Mouse (Mus musculus) kidney, postnatal 25 days (tissue): ENCODE data around the gene Tmem108.

Experiments used
- DNase-seq, 2 experiments: peaks; one replicate each; pipeline ENCODE4 v3.0.0; 2021; ENCODE audit warnings: mixed read lengths in 2 of 2

The Tmem108 gene

DNA sequence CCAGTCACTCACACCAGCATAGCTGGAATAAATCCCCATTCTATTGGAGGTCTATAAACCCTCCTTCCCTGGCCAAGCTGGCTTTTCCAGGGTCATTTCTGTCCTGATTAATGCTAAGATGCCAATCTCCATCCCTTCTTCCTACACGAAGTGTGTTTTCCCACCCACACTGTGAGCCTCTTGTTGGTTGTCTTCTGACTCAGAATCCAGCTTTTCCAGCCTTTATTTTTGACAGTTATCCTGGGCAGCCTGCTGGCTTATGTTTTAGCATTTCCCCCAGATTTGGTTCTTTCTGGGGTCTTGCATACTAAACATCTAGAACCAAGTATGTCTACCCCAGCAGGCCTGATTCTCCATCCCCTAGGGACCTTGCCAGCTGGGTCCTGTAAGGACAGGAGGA is 217.0 kb downstream of the Tmem108 start:
- no peak for DNase-seq

DNA sequence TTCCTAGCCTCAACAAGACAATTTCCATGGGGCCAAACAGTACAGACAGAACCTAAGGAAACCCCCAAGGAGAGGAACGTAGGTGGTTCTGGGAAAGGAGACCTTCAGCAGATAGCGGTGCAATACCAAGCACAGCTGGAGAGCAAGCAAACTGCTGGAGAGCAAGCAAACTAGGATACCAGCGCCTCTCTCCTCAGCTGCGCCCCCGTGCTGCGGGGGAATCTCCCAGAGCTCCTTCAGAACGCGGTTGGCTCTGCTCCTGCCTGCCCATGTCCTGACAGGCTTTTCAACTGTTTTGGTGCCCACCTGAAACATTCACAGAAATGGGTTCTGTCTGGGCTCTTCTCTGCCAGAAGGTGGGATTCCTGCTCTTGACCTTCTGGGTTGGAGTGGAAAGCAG is 221.1 kb downstream of the Tmem108 start:
- no peak for DNase-seq

DNA sequence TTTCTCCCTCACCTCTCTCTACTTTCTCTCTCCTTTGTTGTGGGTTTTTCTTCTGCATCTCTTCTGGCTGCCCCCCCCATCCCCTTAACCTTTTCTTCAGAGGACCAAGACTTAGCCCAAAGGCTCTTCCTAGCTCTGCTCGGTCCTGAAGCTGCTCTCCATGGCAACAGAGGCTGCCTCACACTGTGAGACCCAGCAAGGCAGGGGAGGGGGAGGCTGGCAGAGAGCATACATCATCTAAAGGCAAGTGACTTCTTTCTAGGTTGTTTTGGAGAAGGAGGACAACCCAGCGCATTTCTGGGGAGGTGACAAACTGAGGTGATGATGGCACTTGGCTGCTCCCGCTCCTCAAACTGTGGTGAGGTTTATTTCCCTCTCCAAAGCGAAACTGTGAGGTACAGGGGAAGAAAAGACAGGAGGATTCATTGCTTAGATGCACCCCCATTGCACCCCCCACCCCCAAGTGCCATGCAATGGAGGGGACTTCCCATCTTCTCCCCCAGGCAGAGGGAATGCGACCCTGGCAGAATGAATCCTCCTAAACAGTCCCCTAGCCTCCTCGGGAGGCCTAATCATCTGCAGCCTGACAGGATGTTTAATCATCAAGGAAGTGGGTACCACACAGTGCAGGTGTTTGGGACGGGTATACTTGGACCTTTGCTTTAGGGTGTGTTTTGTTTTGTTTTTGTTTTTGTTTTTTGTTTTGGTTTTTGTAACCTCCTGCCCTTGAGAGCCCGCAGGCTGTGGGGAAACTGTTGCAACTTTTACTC is 223.4 kb downstream of the Tmem108 start:
- DNase-seq: no peak

DNA sequence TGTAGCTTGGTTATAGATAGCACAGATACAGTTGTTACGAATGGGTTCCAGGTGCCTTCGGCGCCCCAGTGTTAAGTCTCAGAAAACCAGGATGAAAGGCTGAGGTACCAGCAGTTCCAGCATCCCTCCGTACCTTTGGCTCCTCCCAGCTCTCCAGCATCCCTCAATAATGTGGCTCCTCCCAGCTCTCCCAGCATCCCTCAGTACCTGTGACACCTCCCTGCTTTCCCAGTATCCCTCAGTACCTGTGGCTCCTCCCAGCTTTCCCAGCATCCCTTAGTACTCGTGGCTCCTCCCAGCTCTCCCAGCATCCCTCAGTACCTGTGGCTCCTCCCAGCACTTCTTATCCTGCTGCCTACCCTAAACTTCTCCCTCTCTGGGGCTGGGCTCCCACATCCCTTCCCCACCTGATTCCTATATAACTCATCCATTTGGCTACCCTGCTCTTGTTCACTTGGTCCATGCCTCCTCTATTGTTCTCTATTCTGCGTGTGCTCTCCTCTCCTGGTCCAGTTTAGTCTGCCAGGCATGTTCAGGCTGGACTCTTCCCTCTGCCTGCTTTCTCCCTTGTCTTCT is 225.5 kb downstream of the Tmem108 start:
- no peak for DNase-seq

DNA sequence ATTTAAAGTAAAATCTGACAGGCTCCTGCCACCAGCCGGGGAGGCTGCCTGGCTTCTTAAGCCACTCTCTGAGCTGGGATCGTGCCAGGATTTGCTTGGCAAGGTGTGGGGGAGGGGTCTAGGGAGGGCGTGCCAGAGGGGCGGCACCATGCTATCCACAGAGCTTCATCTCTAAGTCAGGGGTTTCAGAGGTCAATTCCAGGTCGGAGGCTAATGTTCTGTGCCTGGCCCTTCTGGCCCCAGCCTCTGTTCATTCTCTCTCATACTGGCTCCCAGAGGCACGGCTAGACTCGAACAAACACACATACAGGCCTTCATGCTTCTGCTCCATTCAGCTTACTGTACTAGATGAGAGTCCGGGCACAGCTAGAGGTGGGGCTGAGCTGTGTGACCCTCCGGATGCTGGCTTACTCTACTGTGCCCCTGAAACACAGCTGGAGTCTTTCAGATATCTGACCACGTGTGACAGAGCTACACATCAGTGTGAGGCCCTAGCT is 236.5 kb downstream of the Tmem108 start:
- DNase-seq: peak; percentile 39 to 47

DNA sequence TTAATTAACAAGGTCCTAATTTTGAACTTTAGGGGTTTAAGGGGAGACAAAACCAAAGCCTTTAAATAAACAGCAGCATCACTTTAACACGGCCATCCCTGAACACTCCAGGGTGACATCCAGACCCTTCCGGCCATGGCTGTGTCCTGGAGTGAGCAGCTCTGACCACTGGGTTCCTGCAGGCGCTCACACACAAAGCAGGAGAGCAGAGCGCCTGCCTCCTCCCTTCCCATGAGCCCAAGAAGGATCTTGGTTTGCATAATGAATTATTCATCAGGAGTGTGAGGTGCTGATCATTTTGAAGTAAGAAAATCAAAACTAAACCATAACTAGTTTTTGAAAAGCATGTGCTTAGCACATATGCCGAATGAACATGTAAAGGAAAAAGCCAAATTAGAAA is 237.0 kb downstream of the Tmem108 start:
- peak in 1 of 2 experiments; percentile 35 for DNase-seq

DNA sequence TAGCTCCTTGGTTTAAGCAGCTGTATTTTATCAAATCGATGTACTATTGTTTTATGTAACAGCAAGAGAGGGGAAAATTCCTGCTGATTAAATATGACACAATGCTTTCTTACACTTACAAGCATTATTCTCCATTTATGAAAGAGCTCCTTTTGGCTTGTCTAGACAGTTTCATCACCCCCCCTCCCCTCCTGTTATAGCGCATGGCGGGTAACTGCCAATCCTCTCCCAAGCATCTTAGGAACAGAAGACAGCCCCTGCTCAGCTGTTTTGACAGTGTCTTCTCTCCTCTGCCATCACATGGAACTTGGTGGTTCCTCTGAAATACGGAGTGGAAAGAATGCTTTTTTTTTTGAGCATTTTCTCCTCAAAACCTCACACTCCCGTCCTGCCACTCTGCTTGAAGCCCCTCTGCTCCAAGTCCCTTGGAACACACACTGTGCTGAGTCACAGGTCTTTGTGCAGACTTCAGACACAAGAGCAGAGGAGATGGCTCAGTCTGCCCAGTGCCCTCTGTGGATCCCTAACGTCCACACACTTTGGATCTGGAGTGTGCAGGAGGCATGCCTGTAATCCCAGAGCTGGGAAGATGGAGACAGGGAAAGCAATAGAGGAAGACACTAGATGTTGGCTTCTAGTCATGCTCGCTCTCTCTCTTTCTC is 237.8 kb downstream of the Tmem108 start:
- DNase-seq: no peak

DNA sequence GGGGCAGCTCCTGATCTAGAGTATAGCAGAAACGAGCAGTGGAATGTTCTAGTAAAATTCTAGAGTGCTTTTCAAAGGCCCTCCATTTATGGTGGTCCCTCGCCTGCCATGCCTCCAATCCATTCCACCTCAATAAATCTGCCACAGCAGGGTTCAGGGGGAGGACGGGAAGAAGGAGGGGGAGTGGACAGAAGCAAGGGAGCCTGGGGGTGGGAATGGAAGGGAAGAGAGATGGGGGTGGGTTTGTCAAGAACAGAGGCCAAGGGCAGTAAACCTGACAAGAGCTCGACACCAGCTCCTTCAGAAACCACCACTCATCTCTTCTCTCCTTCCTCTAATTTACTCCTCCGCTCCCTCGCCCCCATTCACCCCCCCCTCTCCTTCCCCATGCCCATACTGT is 238.6 kb downstream of the Tmem108 start:
- no peak for DNase-seq

DNA sequence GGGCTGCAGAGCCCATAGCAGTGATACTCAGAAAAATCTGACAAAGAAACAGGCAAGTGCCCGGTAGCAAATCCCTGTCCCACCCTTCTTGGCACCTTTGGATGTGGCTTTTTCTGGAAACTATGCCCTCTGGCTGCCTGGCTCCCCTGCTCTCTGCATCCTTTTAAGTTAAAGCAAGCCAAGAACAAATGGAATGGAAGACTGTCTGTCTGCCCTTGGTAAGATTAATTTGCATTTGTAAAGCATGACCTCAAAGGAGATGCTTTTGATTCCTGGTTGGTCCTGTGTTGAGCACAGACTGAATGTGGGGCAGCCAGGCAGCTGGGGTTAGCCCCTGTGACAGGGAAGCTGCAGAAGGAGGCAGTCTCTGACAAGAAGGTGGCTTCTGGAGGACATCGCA is 247.8 kb downstream of the Tmem108 start:
- DNase-seq: no peak

DNA sequence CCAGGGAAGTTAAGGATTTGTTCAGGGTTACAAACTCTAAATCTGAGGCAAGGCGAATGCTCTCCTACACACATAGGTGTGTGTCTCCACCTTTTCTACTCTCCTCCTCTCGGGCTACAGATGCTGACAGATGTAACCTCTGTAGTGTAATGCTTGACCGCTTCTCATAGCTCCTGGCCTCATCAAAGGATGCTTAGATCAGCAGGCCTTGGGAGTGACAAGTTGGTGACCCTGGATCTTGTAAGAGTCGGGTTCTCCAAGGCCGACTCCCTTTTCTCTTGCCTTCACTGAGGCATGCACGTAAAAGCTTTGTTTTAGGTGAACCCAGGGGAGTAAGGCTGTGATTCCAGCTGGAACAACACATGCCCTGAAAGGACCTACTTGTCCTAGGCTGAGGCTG is 249.4 kb downstream of the Tmem108 start:
- no peak for DNase-seq

DNA sequence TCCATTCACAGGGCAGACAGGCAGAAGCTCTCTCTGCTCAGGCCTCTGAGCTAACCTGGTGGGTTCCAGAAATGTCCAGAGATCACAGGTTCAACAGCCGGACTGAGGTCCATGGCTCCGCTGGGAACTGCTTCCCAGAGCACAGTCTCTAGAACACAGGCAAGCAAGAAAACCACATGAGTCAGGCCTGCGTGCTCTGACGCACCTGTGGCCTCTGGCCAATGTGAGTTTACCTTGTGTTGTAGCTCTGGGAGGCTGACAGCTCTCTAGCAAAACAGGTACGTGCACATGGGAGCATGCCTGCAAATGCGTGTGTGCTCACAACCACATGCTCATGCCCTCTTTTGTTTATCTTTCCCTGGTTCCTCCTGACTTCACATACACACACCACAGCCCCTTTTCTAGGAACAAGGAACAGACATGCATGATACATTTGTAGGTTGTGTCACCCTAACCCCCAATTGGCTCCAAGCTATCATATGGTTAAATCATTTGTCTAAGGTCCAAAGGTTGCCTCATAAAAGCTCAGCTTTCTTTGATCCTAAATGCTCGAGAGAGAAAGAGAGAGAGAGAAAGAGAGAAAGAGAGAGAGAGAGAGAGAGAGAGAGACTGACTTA is 254.6 kb downstream of the Tmem108 start:
- no peak for DNase-seq

DNA sequence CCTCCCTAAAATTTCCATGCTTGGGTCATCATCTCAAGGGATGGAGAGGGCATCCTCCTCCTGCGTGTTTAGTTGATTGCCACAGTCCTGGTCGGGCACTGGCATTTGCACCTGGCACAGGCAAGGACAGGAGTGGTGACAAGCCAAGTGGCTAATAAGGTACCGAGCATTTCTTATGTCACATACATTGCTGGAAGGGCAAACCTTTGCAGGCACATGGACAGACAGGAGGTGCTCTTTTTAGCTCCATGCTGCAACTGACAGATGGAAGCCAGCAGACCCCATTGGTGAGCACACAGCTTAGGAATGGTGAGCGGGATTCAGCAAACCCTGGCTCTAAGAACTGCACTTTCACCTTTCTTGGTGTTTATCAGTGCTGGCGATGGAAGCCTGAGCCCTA is 256.6 kb downstream of the Tmem108 start:
- DNase-seq: no peak

DNA sequence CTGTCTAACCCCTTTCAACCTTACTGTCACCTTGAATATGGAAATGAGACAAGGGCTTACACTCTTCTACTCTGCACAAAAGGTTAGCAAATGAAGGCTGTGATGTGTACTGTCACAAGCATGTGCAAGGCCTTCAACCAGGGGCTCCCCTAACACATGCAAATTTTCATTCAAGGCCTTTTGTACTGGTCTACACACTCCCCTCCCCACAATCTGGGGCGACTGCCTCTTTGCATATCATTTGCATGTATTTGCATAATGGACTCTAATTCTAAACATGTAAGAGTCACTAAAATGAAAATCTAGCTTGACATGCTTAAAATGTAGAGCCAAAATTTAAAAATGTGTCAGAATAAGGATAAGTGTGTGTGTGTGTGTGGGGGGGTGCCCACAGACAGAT is 257.0 kb downstream of the Tmem108 start:
- DNase-seq: no peak

DNA sequence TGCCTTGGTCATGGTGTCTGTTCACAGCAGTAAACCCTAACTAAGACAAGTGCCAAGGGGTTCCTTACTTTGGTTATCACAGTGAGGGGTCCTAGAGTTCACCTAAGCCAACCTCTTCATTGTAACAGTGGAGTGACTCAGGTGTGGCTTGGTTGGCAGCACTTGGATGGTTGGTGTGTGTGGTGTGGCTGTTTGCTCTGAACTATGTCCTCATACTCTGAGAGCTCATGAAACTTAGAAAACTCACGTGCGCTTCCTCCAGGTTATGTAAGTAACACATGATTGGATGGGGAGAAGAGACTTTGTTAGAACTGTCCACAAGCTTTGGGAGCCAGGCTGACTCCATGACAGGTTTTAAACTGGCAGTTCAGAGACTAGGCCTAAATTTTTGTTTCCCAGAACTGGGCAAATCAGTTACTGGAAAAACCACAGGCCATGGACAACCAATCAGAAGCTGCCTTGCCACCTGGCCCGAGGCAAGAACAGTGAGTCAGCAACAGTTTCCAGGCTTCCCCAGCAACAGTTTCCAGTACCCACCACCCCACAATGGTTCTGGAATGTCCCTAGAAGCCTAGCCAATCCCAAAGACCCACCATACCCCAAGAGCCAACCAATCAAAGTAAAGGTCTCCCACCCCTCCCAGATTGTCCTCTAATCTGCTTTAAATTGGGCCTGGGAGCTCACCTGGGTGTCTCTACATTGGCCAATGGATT is 257.9 kb downstream of the Tmem108 start:
- DNase-seq: peak; percentile 30 to 57

DNA sequence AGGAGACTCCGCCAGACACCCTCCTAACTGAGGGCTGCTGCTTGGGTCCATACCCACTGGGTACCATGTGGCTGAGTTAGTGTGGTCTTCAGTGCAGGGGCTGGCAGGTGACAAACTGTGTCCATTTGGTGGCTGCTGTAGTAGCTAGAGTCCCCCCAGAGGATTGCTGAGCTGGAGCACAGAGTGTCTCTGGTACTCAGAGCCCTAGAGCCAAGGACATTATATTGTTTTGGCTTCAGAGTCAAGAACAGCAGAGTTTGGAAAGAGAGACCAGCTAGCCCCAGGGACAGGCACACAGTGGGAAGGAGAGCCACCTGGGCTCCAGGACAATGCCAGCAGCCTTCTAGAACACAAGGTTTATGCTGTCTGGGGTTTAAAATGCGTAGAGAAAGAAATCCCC is 259.0 kb downstream of the Tmem108 start:
- no peak for DNase-seq

DNA sequence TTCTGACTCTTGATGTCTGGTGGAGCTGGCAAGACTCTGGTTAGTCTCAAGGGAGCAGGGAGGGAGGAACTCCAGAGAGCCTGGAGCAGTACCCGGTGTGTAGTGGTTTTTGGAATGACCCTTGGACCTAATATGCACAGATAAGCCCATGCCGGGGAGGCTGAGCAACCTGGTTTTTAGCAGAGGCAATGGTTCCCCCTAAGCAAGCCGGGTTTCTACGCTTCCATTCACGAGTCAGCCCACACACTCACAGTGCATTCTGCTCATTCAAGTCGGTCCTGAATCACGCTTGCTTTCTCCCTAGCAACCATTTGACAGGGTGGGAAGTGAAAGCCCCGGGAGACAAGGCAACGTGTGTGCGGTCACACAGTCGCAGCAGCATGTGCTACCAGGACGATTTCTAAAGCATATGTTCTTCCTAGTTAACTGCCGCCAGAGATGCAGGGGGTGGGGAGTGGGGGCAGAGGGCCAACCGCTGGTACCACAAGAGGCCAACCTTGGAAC is 259.7 kb downstream of the Tmem108 start:
- no peak for DNase-seq

DNA sequence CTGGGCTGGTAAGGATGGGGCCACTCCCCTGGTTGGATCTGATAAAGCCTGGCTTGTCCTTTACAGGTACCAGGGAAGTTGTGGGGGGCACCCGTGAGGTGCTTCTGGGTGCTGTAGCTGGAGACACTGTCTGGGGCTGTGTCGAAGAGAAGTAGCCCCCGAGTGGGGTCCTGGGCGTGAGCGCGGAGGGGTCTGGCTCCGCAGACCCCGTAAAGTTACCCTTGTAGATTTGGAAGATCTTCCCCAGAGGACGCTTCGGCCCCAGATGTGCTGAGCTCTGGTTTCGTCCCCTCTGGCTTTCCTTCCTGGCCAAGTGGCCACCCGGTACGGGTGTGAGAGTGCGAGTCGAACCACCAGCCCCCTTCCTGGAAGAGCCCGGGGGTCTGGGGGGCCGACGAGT is 262.3 kb downstream of the Tmem108 start:
- DNase-seq: no peak

DNA sequence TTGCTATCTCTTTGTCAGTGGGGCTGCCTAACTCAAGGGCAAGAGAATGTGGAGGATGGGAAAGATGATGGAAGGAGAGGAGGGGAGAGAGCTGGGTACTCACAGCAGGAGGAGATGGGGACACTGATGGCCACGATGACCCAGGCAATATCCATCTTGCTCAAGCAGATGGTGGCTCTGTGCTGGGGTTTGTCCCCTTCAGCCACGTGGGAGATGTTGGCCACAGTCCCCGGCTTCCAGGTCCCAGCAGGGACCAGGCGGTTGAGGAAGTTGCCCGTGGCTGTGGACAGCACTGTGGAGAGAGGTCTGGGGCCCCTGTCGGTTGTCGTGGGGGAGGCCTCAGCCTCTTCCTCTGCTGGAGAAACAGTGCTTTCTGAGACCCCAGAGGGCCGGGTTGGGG is 262.9 kb downstream of the Tmem108 start:
- DNase-seq: no peak

DNA sequence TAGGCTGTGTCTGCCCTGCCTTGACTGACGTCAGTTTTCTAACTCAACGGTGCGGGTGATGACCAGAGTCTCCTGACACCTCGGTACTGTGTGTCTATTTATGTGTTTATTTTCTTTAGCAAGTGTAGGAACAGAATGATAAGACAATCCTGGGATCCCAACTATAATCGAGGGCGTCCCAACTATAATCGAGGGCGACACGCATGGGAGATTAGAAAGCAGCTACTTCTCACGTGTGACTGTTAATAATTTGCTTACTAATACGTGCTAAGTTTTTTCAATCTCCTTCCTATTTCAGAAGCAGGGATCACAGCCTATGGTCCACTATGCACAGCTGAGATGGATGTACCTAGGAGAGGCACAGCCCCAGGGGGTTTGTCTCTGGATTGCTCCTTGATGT is 266.2 kb downstream of the Tmem108 start:
- DNase-seq: no peak

DNA sequence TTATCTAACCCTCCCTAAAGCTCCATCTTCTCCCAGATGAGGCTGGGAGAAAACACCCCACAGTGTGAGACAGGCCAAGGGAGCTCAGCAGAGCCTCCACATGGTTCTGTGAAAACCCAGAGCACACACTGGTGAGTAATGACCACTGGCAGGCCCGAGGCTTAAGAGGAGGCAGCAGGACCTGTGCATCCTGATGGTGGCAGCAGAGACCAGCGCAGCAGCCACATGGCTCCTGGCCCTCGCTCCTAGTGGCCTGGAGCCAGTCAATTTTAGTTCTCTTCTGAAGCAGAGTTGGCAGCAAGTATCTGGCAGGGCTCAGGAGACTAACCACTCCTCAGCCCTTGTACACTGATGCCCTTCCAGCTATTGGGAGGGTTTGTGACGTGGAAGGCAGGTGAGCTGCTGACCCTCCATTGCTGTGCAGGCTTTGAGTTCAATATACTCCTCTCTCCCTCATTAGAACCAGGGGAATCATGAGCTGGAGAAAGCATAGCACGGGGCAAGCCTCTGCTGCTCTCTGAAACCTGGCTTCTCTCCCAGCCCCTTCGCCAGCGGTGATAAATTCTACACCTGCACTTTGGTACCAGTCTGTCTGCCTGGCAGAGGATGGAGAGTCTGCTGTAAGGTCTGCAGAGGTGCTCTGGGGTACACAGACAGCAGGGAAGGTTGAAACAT is 267.2 kb downstream of the Tmem108 start:
- peak; percentile 86 to 88 for DNase-seq

DNA sequence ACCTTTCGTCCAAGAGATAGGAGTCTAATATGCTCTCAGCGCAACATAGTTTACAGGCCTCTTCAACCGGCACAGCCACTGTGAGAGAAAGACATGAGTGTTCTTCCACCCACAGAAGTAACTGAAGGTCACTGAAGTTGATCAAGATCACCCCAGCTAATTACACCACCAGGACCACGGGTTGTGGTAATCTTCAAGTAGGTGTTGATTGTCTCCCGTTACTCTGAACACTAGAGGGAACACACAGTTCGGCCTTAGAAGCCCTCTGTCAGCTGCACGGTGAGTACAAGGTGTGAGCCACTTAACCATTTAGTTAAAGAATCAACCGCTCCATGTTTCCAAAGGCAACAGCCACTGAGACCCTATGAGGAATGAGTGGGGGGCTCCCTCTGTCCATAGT is 269.7 kb downstream of the Tmem108 start:
- no peak for DNase-seq

DNA sequence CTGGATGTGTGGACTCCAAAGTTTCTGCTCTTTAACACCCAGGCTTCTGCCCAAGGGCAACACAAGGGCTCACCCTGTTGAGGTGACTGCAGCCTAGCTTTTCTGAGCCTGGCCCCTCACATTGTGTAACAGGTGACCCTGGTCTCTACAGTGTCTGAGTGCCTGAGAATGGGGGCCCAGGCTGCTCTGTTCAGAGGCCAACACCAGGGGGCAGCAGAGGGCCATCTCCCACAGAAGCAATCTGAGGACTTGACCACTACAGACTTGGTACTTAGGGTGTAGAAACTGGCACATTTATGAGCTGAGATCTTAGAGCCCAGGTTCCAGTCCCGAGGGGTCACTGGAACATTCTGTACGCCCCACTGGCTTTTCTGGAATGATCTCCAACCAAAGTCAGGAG is 271.2 kb downstream of the Tmem108 start:
- peak; percentile 81 to 85 for DNase-seq
